In the genomic region with DNA sequence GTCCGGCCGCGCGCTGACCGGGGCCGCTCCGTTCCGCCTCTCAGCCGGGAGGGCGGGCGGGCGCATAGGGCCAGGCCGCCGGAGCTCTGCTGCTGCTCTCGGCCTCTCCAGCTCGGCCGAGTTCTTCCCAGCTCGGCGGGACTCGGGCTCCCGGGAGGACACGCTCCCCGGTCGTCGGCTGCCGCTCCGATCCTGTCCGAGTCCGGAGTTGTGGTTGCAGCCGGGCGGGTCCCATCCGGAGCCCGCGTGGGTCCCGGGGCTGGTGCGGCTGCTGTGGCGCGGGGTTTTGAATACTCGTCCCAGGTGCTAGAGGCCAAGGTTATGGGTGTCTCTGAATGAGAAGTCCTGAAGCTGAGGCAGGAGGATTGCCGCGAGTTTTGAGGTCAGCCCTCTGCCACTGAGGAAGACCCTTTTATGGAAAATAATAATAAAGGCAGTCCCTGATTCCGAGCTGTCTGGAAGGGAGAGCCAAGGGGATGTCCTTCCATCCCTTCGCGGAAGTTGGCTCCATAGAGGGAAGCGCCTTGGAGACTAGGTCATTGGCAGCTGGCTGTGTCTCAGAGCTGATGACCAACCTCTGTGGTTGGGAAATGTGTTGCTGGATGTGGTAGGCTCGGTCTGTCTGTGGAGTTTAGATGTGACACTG, we compare ENCODE assay signal across 8 mouse cellular contexts. TPM values are rescaled to one million over a fixed set of nuclear protein-coding genes. Genes with fewer than 3 reads are reported as not detected.
A peak's percentile ranks its signal among the peaks of the same experiment; 100 is the strongest.
DNase-seq lines count a peak whose midpoint lies in the region; ATAC-seq and TF ChIP-seq lines count a peak whose summit lies in the region.

No protein-coding gene starts in this region.

- TF ChIP-seq POLR2A in liver, adult 2 months (IDR thresholded peaks at IDR 0.05; ENCODE audit: extremely low read depth, insufficient read depth, low read length) = no peak

- no peak for TF ChIP-seq CTCF in left cerebral cortex, adult 2 months (IDR thresholded peaks at IDR 0.05)
- TF ChIP-seq CTCF in forebrain, postnatal 0 days (IDR thresholded peaks at IDR 0.05; ENCODE audit: low read depth) = no peak
- TF ChIP-seq CTCF in liver, adult 2 months (IDR thresholded peaks at IDR 0.05; ENCODE audit: low read depth, low read length) = no peak

- H3K4me3 ChIP-seq in left cerebral cortex, adult 2 months = peak overlapping the region; percentile 97
- H3K4me3 ChIP-seq in forebrain, postnatal 0 days (ENCODE audit: low read depth, low read length) = peak overlapping the region; percentile 89
- H3K4me3 ChIP-seq in hindbrain, embryonic 13.5 days = peak overlapping the region; percentile 89
- peak overlapping the region; percentile 88 for H3K4me3 ChIP-seq in liver, adult 2 months (ENCODE audit: insufficient read depth, low read depth, low read length)
- H3K4me3 ChIP-seq in midbrain, embryonic 16.5 days (ENCODE audit: low read depth, low read length) = peak overlapping the region; percentile 98

- H3K9me3 ChIP-seq in forebrain, postnatal 0 days (ENCODE audit: low read length) = no peaks in the 10 kb centered on the region
- no peaks in the 10 kb centered on the region for H3K9me3 ChIP-seq in hindbrain, embryonic 13.5 days
- H3K9me3 ChIP-seq in midbrain, embryonic 16.5 days (replicated peaks; ENCODE audit: control insufficient read depth, low read length, poor library complexity, severe bottlenecking) = no peaks in the 10 kb centered on the region

- peaks cover 21% of the 10 kb centered on the region; the same call in 1 of the 2 replicates for H3K79me2 ChIP-seq in liver, adult 2 months (ENCODE audit: control insufficient read depth, insufficient read depth, low read length)

- H3K36me3 ChIP-seq in forebrain, postnatal 0 days (ENCODE audit: insufficient read depth) = no peaks in the 10 kb centered on the region
- no peaks in the 10 kb centered on the region for H3K36me3 ChIP-seq in hindbrain, embryonic 13.5 days
- H3K36me3 ChIP-seq in liver, adult 2 months (ENCODE audit: control insufficient read depth, insufficient read depth, low read length) = no peaks in the 10 kb centered on the region
- no peaks in the 10 kb centered on the region for H3K36me3 ChIP-seq in midbrain, embryonic 16.5 days (ENCODE audit: control insufficient read depth, insufficient read depth, low read length)

- peaks cover 14% of the 10 kb centered on the region for H3K4me1 ChIP-seq in forebrain, postnatal 0 days (ENCODE audit: insufficient read depth)
- H3K4me1 ChIP-seq in hindbrain, embryonic 13.5 days (replicated peaks) = peaks cover 27% of the 10 kb centered on the region
- peaks cover 23% of the 10 kb centered on the region for H3K4me1 ChIP-seq in liver, adult 2 months (ENCODE audit: control insufficient read depth, insufficient read depth, low read length)
- peaks cover 26% of the 10 kb centered on the region for H3K4me1 ChIP-seq in midbrain, embryonic 16.5 days (ENCODE audit: control insufficient read depth, insufficient read depth, low read length)

- peak; percentile 79 for ATAC-seq in forebrain, postnatal 0 days
- ATAC-seq in hindbrain, embryonic 13.5 days (ENCODE audit: low FRiP score) = peak; percentile 89
- peak; percentile 88 for ATAC-seq in midbrain, embryonic 16.5 days

- H3K27ac ChIP-seq in left cerebral cortex, adult 2 months = peak overlapping the region; percentile 85
- H3K27ac ChIP-seq in forebrain, postnatal 0 days (ENCODE audit: low read depth, low read length) = peak overlapping the region; percentile 89
- peak overlapping the region; percentile 90 for H3K27ac ChIP-seq in hindbrain, embryonic 13.5 days
- peak overlapping the region; percentile 79 for H3K27ac ChIP-seq in liver, adult 2 months (replicated peaks; ENCODE audit: insufficient read depth, low read depth, low read length)
- H3K27ac ChIP-seq in midbrain, embryonic 16.5 days (ENCODE audit: low read length) = peak overlapping the region; percentile 90

- no peak for DNase-seq in left cerebral cortex, adult 2 months (ENCODE audit: extremely low spot score in 1 of 2, low spot score in 2 of 2)
- no peak for DNase-seq in left cerebral cortex, adult 11 months (ENCODE audit: low spot score)
- peak; percentile 42 for DNase-seq in adrenal gland, postnatal 25 days
- peak; percentile 10 for DNase-seq in forebrain, postnatal 0 days
- peak; percentile 71 for DNase-seq in liver, adult 2 months (ENCODE audit: extremely low read depth, low read depth, low spot score)
- peak; percentile 72 for DNase-seq in testis, postnatal 10 days (ENCODE audit: low spot score)

- H3K4me2 ChIP-seq in forebrain, postnatal 0 days (ENCODE audit: low read depth) = peak overlapping the region; percentile 83
- H3K4me2 ChIP-seq in hindbrain, embryonic 13.5 days = peak overlapping the region; percentile 82
- H3K4me2 ChIP-seq in midbrain, embryonic 16.5 days (ENCODE audit: low read length) = peak overlapping the region; percentile 91

- intact Hi-C loops in left cerebral cortex, adult 2 months (cut with DNase I) = no loop called here

- peak overlapping the region; percentile 87 for H3K9ac ChIP-seq in forebrain, postnatal 0 days
- peak overlapping the region; percentile 95 for H3K9ac ChIP-seq in hindbrain, embryonic 13.5 days
- H3K9ac ChIP-seq in liver, adult 2 months (ENCODE audit: low read depth, low read length) = peak overlapping the region; percentile 90
- H3K9ac ChIP-seq in midbrain, embryonic 16.5 days (ENCODE audit: low read depth, low read length) = peak overlapping the region; percentile 94

- WGBS in forebrain, postnatal 0 days = 5% methylated on average over 43 of the region's 46 CpGs
- WGBS in hindbrain, embryonic 13.5 days = 2% methylated on average over 46 of the region's 46 CpGs
- under 1% methylated on average over 46 of the region's 46 CpGs for WGBS in liver, adult 2 months
- 2% methylated on average over 29 of the region's 46 CpGs for WGBS in midbrain, embryonic 16.5 days

- no peaks in the 10 kb centered on the region for H3K27me3 ChIP-seq in forebrain, postnatal 0 days (ENCODE audit: insufficient read depth, low read length)
- H3K27me3 ChIP-seq in hindbrain, embryonic 13.5 days = no peaks in the 10 kb centered on the region
- H3K27me3 ChIP-seq in liver, adult 2 months (ENCODE audit: control insufficient read depth, insufficient read depth, low read length) = no peaks in the 10 kb centered on the region
- H3K27me3 ChIP-seq in midbrain, embryonic 16.5 days (ENCODE audit: control insufficient read depth, insufficient read depth, low read depth, low read length) = no peaks in the 10 kb centered on the region

RNA-seq across cellular contexts. Expression of a gene that starts 0.5 kb away (rescaled TPM):
- 10 to 100 TPM; 59.2 to 66.9 TPM for total RNA-seq in left cerebral cortex, adult 2 months (2021)
- 37.2 and 47.9 TPM in 2 replicates for total RNA-seq in adrenal gland, postnatal 25 days (2021)
- 23.0 and 26.8 TPM in 2 replicates for total RNA-seq in forebrain, postnatal 0 days (2014; rRNA removed)
- polyA plus RNA-seq in forebrain, postnatal 0 days (2015; fragmentation: Nextera tagmentation; extraction: Ambion mirVana) = 23.8 and 32.5 TPM in 2 replicates
- 40.6 and 40.8 TPM in 2 replicates for polyA plus RNA-seq in hindbrain, embryonic 13.5 days (2015; fragmentation: Nextera tagmentation; extraction: Ambion mirVana)
- total RNA-seq in liver, adult 2 months (2014; rRNA removed) = 11.4 and 13.1 TPM in 2 replicates
- 8.3 and 11.8 TPM in 2 replicates for polyA plus RNA-seq in liver, adult 2 months (2012; rRNA removed)
- 46.7 and 48.7 TPM in 2 replicates for polyA plus RNA-seq in midbrain, embryonic 16.5 days (2015; fragmentation: Nextera tagmentation; extraction: Ambion mirVana)

RNA-seq across cellular contexts. Expression of a gene that starts 27.4 kb away (rescaled TPM):
- total RNA-seq in left cerebral cortex, adult 2 months (2021) = 10 to 100 TPM; 13.2 to 13.8 TPM
- 18.1 and 21.6 TPM in 2 replicates for total RNA-seq in adrenal gland, postnatal 25 days (2021)
- total RNA-seq in forebrain, postnatal 0 days (2014; rRNA removed) = 16.7 and 22.4 TPM in 2 replicates
- 7.4 and 10.7 TPM in 2 replicates for polyA plus RNA-seq in forebrain, postnatal 0 days (2015; fragmentation: Nextera tagmentation; extraction: Ambion mirVana)
- 13.2 and 13.7 TPM in 2 replicates for polyA plus RNA-seq in hindbrain, embryonic 13.5 days (2015; fragmentation: Nextera tagmentation; extraction: Ambion mirVana)
- total RNA-seq in liver, adult 2 months (2014; rRNA removed) = 2.0 and 2.8 TPM in 2 replicates
- polyA plus RNA-seq in liver, adult 2 months (2012; rRNA removed) = 3.6 and 4.0 TPM in 2 replicates
- 20.2 and 21.4 TPM in 2 replicates for polyA plus RNA-seq in midbrain, embryonic 16.5 days (2015; fragmentation: Nextera tagmentation; extraction: Ambion mirVana)

RNA-seq across cellular contexts. Expression of a gene that starts 44.8 kb away (rescaled TPM):
- total RNA-seq in left cerebral cortex, adult 2 months (2021) = 10 to 100 TPM; 37.9 to 39.1 TPM
- 42.0 and 53.0 TPM in 2 replicates for total RNA-seq in adrenal gland, postnatal 25 days (2021)
- total RNA-seq in forebrain, postnatal 0 days (2014; rRNA removed) = 29.8 and 45.8 TPM in 2 replicates
- 20.6 and 29.1 TPM in 2 replicates for polyA plus RNA-seq in forebrain, postnatal 0 days (2015; fragmentation: Nextera tagmentation; extraction: Ambion mirVana)
- 23.0 and 25.5 TPM in 2 replicates for polyA plus RNA-seq in hindbrain, embryonic 13.5 days (2015; fragmentation: Nextera tagmentation; extraction: Ambion mirVana)
- total RNA-seq in liver, adult 2 months (2014; rRNA removed) = 19.8 and 26.6 TPM in 2 replicates
- 28.9 and 34.3 TPM in 2 replicates for polyA plus RNA-seq in liver, adult 2 months (2012; rRNA removed)
- polyA plus RNA-seq in midbrain, embryonic 16.5 days (2015; fragmentation: Nextera tagmentation; extraction: Ambion mirVana) = 24.6 and 25.6 TPM in 2 replicates

Comparison
In these comparisons a context has a peak if more than half of its experiments do, and no peak if none do; other contexts are left out.
1. DNase-seq: peak in adrenal gland, postnatal 25 days (single experiment), forebrain, postnatal 0 days (single experiment), liver, adult 2 months (single experiment) and testis, postnatal 10 days (single experiment); none in left cerebral cortex, adult 2 months (0 of 2) and left cerebral cortex, adult 11 months (single experiment).
2. Peak in every context shown above with its lines, with median percentiles within 50 percentile points of each other: H3K27ac ChIP-seq, H3K4me3 ChIP-seq, ATAC-seq, H3K4me2 ChIP-seq and H3K9ac ChIP-seq.